Mouse (Mus musculus): ENCODE results near the gene Tcl1b1. TPM values are rescaled to one million over a fixed set of nuclear protein-coding genes. Genes with fewer than 3 reads are reported as not detected.
"Not testable (repeated sequence)": the region's sequence is repeated elsewhere in the genome, so short reads cannot be mapped to it uniquely, and the experiment has no call there.

Gene Tcl1b1
- total RNA-seq, 2 experiments from 2014 or later = not detected

- DNase-seq = not testable (repeated sequence)
Measured at GRCm38 (mm10) chr12:105199684-105200497, 40.4 kb downstream of the Tcl1b1 start.

GRCm38 (mm10) chr12:105201657-105202056 is 42.2 kb downstream of the Tcl1b1 start, which contains the start of gene Tcl1b4:
Tcl1b4 (plus strand) TSS chr12:105201957.
- DNase-seq = not testable (repeated sequence)

- DNase-seq = no peak
Measured at GRCm38 (mm10) chr12:105207071-105207470, 47.6 kb downstream of the Tcl1b1 start.

- DNase-seq = no peak
Measured at GRCm38 (mm10) chr12:105208441-105208840, 49.0 kb downstream of the Tcl1b1 start.

- DNase-seq = no peak
Measured at GRCm38 (mm10) chr12:105209231-105209630, 49.7 kb downstream of the Tcl1b1 start.

Other genes starting within 250 kb of the Tcl1b1 start
- gene Syne3, start 149.9 kb upstream of the Tcl1b1 start, total RNA-seq (2021) = 10 to 100 TPM in 1 of 2 experiments, 1 to 10 TPM in 1; 9.0 to 11.5 TPM
- 10 to 100 TPM; 60.5 to 69.7 TPM for gene Glrx5, start 127.0 kb upstream of the Tcl1b1 start, total RNA-seq (2021)
- gene Tcl1b2, start 13.7 kb upstream of the Tcl1b1 start, total RNA-seq (2021) = not detected
- gene Tcl1b5, start 16.7 kb downstream of the Tcl1b1 start, total RNA-seq (2021) = not detected
- not detected for gene Tcl1b3, start 31.4 kb downstream of the Tcl1b1 start, total RNA-seq (2021)
- gene Tcl1b4, start 42.3 kb downstream of the Tcl1b1 start, total RNA-seq (2021) = not detected
- not detected for gene Tcl1, start 63.1 kb downstream of the Tcl1b1 start, total RNA-seq (2021)
- gene Tunar, start 174.2 kb downstream of the Tcl1b1 start, total RNA-seq (2021) = not detected